Mouse (Mus musculus) layer of hippocampus, postnatal 14 days (tissue): ENCODE data around the gene Mto1. TPM values are rescaled to one million over a fixed set of nuclear protein-coding genes. Genes with fewer than 3 reads are reported as not detected.
"Not testable (repeated sequence)": the region's sequence is repeated elsewhere in the genome, so short reads cannot be mapped to it uniquely, and the experiment has no call there.

ENCODE experiments used
- DNase-seq, 2 experiments: peaks; one replicate each; pipeline ENCODE4 v3.0.0; 2021 to 2022; ENCODE audit warnings: low spot score in 2 of 2, mixed read lengths in 1 of 2
- total RNA-seq, 2 experiments: library from RNA; stranded (reverse); gene quantifications; 2 replicates each; pipeline ENCODE4 v1.2.3; 2021

Mto1 gene
- total RNA-seq, 2 experiments from 2014 or later = 22.8 to 23.9 TPM

GRCm38 (mm10) chr9:78475383-78475780 lies 27.4 kb downstream of the Mto1 start:
- DNase-seq = no peak

GRCm38 (mm10) chr9:78475873-78476272 lies 27.9 kb downstream of the Mto1 start:
- no peak for DNase-seq

- no peak for DNase-seq
Measured at GRCm38 (mm10) chr9:78476531-78477020, 28.6 kb downstream of the Mto1 start.

GRCm38 (mm10) chr9:78477021-78477551 lies 29.1 kb downstream of the Mto1 start:
- peak in 1 of 2 experiments; percentile 43 for DNase-seq

GRCm38 (mm10) chr9:78478009-78478605 lies 30.1 kb downstream of the Mto1 start:
- not testable (repeated sequence) for DNase-seq

GRCm38 (mm10) chr9:78479308-78479707 lies 31.3 kb downstream of the Mto1 start:
- DNase-seq = not testable (repeated sequence)

GRCm38 (mm10) chr9:78480227-78480626 lies 32.2 kb downstream of the Mto1 start:
- not testable (repeated sequence) for DNase-seq

- peak; percentile 68 to 73 for DNase-seq
Measured at GRCm38 (mm10) chr9:78480706-78481358, 32.8 kb downstream of the Mto1 start.

GRCm38 (mm10) chr9:78481423-78482331 lies 33.7 kb downstream of the Mto1 start:
- DNase-seq = peak; percentile 94 to 97

- DNase-seq = peak in 1 of 2 experiments; percentile 42
Measured at GRCm38 (mm10) chr9:78482386-78482785, 34.4 kb downstream of the Mto1 start.

GRCm38 (mm10) chr9:78484660-78485059 lies 36.7 kb downstream of the Mto1 start:
- DNase-seq = no peak

- not testable (repeated sequence) for DNase-seq
Measured at GRCm38 (mm10) chr9:78488021-78488420, 40.0 kb downstream of the Mto1 start.

- DNase-seq = no peak
Measured at GRCm38 (mm10) chr9:78488890-78489420, 40.9 kb downstream of the Mto1 start, which contains the start of gene Eef1a1. Eef1a1 (minus strand) TSS chr9:78489151.

GRCm38 (mm10) chr9:78491169-78491568 lies 43.2 kb downstream of the Mto1 start:
- no peak for DNase-seq

GRCm38 (mm10) chr9:78492254-78492653 lies 44.2 kb downstream of the Mto1 start:
- DNase-seq = no peak

- DNase-seq = no peak
Measured at GRCm38 (mm10) chr9:78493171-78493570, 45.2 kb downstream of the Mto1 start.

GRCm38 (mm10) chr9:78500386-78500785 lies 52.4 kb downstream of the Mto1 start:
- DNase-seq = no peak

- DNase-seq = no peak
Measured at GRCm38 (mm10) chr9:78501284-78501683, 53.3 kb downstream of the Mto1 start.

- no peak for DNase-seq
Measured at GRCm38 (mm10) chr9:78503223-78504079, 55.4 kb downstream of the Mto1 start.

- DNase-seq = no peak
Measured at GRCm38 (mm10) chr9:78504133-78504532, 56.1 kb downstream of the Mto1 start.
